Mouse (Mus musculus): ENCODE results near the gene Nol6. TPM values are rescaled to one million over a fixed set of nuclear protein-coding genes. Genes with fewer than 3 reads are reported as not detected.

The Nol6 gene
- polyA plus RNA-seq, 1 experiment, result 47.8 TPM

DNA sequence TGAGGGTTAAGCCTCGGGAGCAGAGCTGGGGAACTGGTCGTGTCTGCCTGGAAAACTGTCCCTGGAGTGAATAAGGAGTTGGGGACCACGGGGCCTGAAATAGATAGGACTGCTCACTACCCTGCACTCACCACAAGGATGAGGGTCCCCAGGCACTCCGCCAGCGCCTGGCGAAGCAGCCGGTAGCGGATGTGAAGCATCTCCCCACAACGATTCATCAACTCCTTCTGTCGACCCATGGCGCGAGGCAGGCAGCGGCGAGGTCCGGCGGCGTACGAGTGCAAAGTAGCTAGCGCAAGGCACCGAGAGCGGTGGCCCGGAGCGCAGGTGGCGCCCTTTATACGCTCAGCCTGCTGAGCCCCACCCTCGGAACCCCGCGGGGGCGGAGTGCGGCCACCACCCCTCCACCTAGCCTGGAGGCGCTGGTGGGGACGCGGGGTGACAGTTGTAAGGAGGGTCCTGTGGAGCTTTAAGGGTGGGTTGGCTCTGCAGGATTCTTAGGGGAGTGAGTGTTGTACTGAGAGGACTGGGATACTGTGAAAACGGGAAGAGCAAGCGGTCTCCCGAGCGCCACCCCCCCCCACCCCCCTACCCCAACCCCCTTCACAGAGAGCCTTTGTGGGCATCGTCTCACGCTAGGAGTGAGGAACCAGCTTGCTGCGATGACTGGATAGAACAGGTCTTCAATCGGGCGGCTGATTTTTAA lies 26.2 kb downstream of the Nol6 start, which contains the start of gene Aqp3:
Aqp3 (minus strand) TSS at position 313 of the 706 bp plus-strand sequence.
- peak; percentile 68 for DNase-seq
- no peak within 1 kb of the TSS for H3K27ac ChIP-seq (ENCODE audit: control insufficient read depth, insufficient read depth, low read length)
- no peaks in the 10 kb centered on the region for H3K36me3 ChIP-seq (ENCODE audit: control insufficient read depth, insufficient read depth, low read length)
- under 1% methylated on average over 42 of the region's 42 CpGs for WGBS
- H3K27me3 ChIP-seq (ENCODE audit: control insufficient read depth, insufficient read depth, low read length), result peaks cover 2% of the 10 kb centered on the region; the same call in 1 of the 2 replicates
- peak within 1 kb of the TSS; percentile 25 for H3K4me3 ChIP-seq (ENCODE audit: control insufficient read depth, insufficient read depth, low read length)
- TF ChIP-seq POLR2A (IDR thresholded peaks at IDR 0.05; ENCODE audit: control insufficient read depth, extremely low read depth, insufficient read depth, low read length, poor library complexity) (no peak), CTCF (IDR thresholded peaks at IDR 0.05; ENCODE audit: borderline replicate concordance, control insufficient read depth, extremely low read depth, insufficient read depth, low read length, poor library complexity) (0 out of 2 replicates have a peak, but pooled peaks have one; percentile 20)
- H3K4me1 ChIP-seq (replicated peaks; ENCODE audit: control insufficient read depth, insufficient read depth, low read length), result peaks cover 17% of the 10 kb centered on the region

DNA sequence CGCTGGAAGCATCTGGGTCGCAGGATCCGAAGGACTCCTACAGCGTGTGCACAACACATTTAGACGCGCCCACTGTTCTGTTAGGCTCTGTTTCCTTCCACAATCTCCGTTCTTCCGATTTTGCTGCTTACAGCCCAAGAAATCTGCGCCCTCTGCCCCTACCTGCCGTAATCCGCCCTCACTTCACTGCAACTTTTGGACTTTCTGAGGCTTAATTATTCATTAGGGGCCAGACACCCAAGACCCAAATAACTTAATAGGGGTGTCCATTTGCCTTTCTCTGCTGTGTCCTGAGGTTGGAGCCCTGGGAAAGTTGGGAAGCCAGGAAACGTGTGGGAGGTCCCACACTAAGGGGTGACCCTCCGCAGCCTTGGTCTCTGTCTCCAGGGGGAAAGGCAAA lies 26.9 kb downstream of the Nol6 start:
- H3K36me3 ChIP-seq (ENCODE audit: control insufficient read depth, insufficient read depth, low read length), result no peaks in the 10 kb centered on the region
- WGBS, result 43% methylated on average over 13 of the region's 13 CpGs
- no peak for DNase-seq
- H3K4me3 ChIP-seq (ENCODE audit: control insufficient read depth, insufficient read depth, low read length), result 0 out of 2 replicates have a peak overlapping the region, but pooled peaks have one; percentile 25
- peaks cover 2% of the 10 kb centered on the region; the same call in 1 of the 2 replicates for H3K27me3 ChIP-seq (ENCODE audit: control insufficient read depth, insufficient read depth, low read length)
- peaks cover 17% of the 10 kb centered on the region for H3K4me1 ChIP-seq (replicated peaks; ENCODE audit: control insufficient read depth, insufficient read depth, low read length)
- no peak overlapping the region for H3K27ac ChIP-seq (ENCODE audit: control insufficient read depth, insufficient read depth, low read length)
- TF ChIP-seq CTCF (IDR thresholded peaks at IDR 0.05; ENCODE audit: borderline replicate concordance, control insufficient read depth, extremely low read depth, insufficient read depth, low read length, poor library complexity), result no peak
- no peak for TF ChIP-seq POLR2A (IDR thresholded peaks at IDR 0.05; ENCODE audit: control insufficient read depth, extremely low read depth, insufficient read depth, low read length, poor library complexity)

GRCm38 (mm10) chr4:41096794-41097193 lies 27.5 kb downstream of the Nol6 start:
- Histone ChIP-seq H3K4me3 (ENCODE audit: control insufficient read depth, insufficient read depth, low read length) (no peak overlapping the region), H3K27me3 (ENCODE audit: control insufficient read depth, insufficient read depth, low read length) (peaks cover 2% of the 10 kb centered on the region; the same call in 1 of the 2 replicates), H3K4me1 (replicated peaks; ENCODE audit: control insufficient read depth, insufficient read depth, low read length) (peaks cover 17% of the 10 kb centered on the region), H3K27ac (ENCODE audit: control insufficient read depth, insufficient read depth, low read length) (no peak overlapping the region), H3K36me3 (ENCODE audit: control insufficient read depth, insufficient read depth, low read length) (no peaks in the 10 kb centered on the region)
- no peak for DNase-seq
- TF ChIP-seq POLR2A (IDR thresholded peaks at IDR 0.05; ENCODE audit: control insufficient read depth, extremely low read depth, insufficient read depth, low read length, poor library complexity), result no peak
- no peak for TF ChIP-seq CTCF (IDR thresholded peaks at IDR 0.05; ENCODE audit: borderline replicate concordance, control insufficient read depth, extremely low read depth, insufficient read depth, low read length, poor library complexity)
- WGBS, result 39% methylated on average over 5 of the region's 5 CpGs

DNA sequence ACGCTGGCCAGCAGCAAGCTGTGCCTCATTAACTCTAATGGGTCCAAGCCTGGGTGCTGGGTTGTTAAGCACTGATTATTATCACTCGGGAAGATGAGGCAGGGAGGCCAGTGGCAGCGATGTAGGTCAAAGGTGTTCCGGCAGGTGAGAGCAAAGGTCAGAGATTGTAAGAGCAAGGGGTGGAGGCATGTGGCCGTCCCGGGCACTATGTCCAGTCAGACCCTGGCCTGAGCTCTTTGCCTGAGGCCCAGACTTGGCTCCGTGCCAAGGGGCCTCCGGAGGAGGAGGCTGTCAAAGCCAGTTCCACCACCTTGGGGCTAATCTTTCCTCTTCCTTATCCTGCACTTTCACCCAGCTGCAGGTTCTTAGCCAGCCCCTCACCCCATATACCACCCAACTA lies 28.1 kb downstream of the Nol6 start:
- 83% methylated on average over 8 of the region's 8 CpGs for WGBS
- no peak for DNase-seq
- Histone ChIP-seq H3K36me3 (ENCODE audit: control insufficient read depth, insufficient read depth, low read length) (no peaks in the 10 kb centered on the region), H3K4me1 (replicated peaks; ENCODE audit: control insufficient read depth, insufficient read depth, low read length) (peaks cover 17% of the 10 kb centered on the region), H3K4me3 (ENCODE audit: control insufficient read depth, insufficient read depth, low read length) (no peak overlapping the region), H3K27me3 (ENCODE audit: control insufficient read depth, insufficient read depth, low read length) (peaks cover 2% of the 10 kb centered on the region; the same call in 1 of the 2 replicates), H3K27ac (ENCODE audit: control insufficient read depth, insufficient read depth, low read length) (no peak overlapping the region)
- TF ChIP-seq CTCF (IDR thresholded peaks at IDR 0.05; ENCODE audit: borderline replicate concordance, control insufficient read depth, extremely low read depth, insufficient read depth, low read length, poor library complexity) (no peak), POLR2A (IDR thresholded peaks at IDR 0.05; ENCODE audit: control insufficient read depth, extremely low read depth, insufficient read depth, low read length, poor library complexity) (no peak)

DNA sequence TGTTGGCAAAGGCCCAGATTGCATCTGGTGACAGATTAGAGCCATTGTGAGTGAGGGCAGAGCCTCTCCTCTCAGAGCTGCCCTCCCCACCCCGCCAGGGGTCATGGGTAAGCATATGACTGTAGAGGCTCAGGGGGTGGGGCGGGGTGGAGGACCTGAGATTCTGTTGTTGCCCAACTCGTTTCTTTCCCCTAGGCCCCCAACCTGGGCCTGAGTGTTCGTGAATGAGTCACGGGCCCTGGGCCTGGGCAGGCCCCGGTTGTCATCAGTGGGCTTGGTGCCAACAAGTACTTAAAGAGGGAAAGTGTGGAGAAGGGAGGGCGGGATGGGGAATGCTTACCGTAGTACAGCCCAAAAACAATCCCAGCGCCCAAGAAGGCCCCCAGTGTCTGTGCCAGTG lies 29.9 kb downstream of the Nol6 start:
- Histone ChIP-seq H3K36me3 (ENCODE audit: control insufficient read depth, insufficient read depth, low read length) (no peaks in the 10 kb centered on the region), H3K4me1 (replicated peaks; ENCODE audit: control insufficient read depth, insufficient read depth, low read length) (peaks cover 17% of the 10 kb centered on the region), H3K27me3 (ENCODE audit: control insufficient read depth, insufficient read depth, low read length) (peaks cover 2% of the 10 kb centered on the region; the same call in 1 of the 2 replicates), H3K4me3 (ENCODE audit: control insufficient read depth, insufficient read depth, low read length) (no peak overlapping the region), H3K27ac (ENCODE audit: control insufficient read depth, insufficient read depth, low read length) (no peak overlapping the region)
- no peak for DNase-seq
- WGBS, result 90% methylated on average over 9 of the region's 9 CpGs
- TF ChIP-seq CTCF (IDR thresholded peaks at IDR 0.05; ENCODE audit: borderline replicate concordance, control insufficient read depth, extremely low read depth, insufficient read depth, low read length, poor library complexity), result no peak
- no peak for TF ChIP-seq POLR2A (IDR thresholded peaks at IDR 0.05; ENCODE audit: control insufficient read depth, extremely low read depth, insufficient read depth, low read length, poor library complexity)

GRCm38 (mm10) chr4:41092958-41093357 lies 31.3 kb downstream of the Nol6 start:
- H3K4me1 ChIP-seq (replicated peaks; ENCODE audit: control insufficient read depth, insufficient read depth, low read length), result peaks cover 12% of the 10 kb centered on the region
- H3K4me3 ChIP-seq (ENCODE audit: control insufficient read depth, insufficient read depth, low read length), result no peak overlapping the region
- 87% methylated on average over 1 of the region's 1 CpGs for WGBS
- no peaks in the 10 kb centered on the region for H3K27me3 ChIP-seq (ENCODE audit: control insufficient read depth, insufficient read depth, low read length)
- DNase-seq, result no peak
- H3K27ac ChIP-seq (ENCODE audit: control insufficient read depth, insufficient read depth, low read length), result no peak overlapping the region
- TF ChIP-seq CTCF (IDR thresholded peaks at IDR 0.05; ENCODE audit: borderline replicate concordance, control insufficient read depth, extremely low read depth, insufficient read depth, low read length, poor library complexity), result no peak
- TF ChIP-seq POLR2A (IDR thresholded peaks at IDR 0.05; ENCODE audit: control insufficient read depth, extremely low read depth, insufficient read depth, low read length, poor library complexity), result no peak
- no peaks in the 10 kb centered on the region for H3K36me3 ChIP-seq (ENCODE audit: control insufficient read depth, insufficient read depth, low read length)
